Mouse (Mus musculus) cerebellum, postnatal 36 days (tissue): ENCODE results near the gene Mbtps1.

Experiments used
- DNase-seq, 2 experiments: peaks; one replicate each; pipeline ENCODE4 v3.0.0; 2021 to 2022; ENCODE audit warnings: mixed read lengths in 2 of 2

Mbtps1 gene

DNA sequence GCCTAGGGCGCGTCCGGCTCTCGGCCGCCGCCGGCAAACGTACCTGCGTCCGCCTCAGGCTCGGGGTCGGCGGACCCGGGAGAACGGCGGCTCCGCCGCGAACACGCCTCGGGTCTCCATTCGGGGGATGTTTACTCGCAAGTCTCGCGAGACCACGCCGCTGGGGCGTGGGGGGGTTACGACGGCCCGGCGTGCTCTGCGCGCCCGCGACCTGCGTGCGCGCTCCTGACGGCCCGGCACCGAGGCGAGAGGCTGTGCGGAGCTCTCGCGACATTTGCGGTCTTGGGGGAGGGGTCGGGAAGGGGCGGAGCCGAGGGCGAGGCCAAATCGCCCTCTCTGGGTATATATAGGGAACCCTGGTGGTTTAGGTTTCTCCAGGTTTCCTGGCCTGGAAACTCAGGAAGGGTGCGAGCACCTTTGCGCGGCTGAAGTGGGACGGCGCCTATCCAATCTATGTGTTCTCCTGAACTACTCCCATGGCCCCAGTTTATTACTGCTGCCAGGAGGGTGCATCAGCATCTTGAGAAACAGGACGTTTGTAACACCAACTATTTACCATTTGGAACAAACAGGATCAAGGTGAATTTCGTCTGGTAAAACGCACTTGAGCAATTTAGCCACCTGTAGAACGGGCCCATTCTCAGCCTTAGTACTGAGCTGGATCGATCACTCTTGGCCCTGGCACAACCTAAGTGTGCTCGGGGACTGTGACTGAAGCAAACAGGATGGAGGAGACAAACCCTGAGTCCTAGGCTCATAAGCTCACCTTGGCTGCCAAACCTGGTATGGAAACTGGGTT, at the start of gene Mbtps1:
Gene Mbtps1, minus strand, starts transcription at position 133 of the 799 bp plus-strand sequence.
- DNase-seq: peak; percentile 96 to 98

DNA sequence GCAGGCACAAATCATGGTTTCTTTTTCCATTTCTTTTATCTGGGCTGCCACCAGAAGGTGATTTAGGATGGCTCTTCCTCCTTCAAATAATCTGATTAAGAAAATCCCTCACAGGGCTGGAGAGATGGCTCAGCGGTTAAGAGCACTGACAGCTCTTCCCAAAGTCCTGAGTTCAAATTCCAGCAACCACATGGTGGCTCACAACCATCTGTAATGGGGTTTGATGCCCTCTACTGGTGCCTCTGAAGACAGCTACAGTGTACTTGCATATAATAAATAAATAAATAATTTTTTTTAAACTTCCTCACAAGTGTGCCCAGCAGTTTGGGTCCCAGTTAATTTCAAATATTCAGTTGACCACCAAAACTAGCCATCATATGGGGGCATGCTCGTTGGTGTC, 47.7 kb upstream of the Mbtps1 start:
- DNase-seq: no peak

DNA sequence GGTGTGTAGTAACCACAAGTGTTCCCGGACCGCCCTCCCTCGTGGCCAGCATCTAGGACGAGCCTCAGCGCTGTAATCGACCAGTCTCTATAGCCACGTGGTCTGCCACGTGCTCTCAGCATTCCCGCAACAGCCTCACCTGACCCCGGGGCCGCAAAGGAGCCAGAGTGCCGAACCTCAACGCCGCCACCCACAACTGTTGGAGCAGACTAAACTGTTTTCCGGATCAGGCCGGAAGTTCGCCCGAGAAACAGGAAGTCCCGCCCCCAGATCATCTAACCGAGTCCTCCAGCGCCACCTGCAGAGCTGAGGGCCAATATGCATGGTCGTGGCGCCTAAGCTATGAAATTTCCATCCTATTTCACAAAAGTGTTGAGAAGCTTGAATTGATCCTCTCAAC, 46.5 kb upstream of the Mbtps1 start, which contains the start of gene Taf1c:
Gene Taf1c, minus strand, starts transcription at position 227 of the 400 bp plus-strand sequence.
- DNase-seq: peak; percentile 94 to 96

DNA sequence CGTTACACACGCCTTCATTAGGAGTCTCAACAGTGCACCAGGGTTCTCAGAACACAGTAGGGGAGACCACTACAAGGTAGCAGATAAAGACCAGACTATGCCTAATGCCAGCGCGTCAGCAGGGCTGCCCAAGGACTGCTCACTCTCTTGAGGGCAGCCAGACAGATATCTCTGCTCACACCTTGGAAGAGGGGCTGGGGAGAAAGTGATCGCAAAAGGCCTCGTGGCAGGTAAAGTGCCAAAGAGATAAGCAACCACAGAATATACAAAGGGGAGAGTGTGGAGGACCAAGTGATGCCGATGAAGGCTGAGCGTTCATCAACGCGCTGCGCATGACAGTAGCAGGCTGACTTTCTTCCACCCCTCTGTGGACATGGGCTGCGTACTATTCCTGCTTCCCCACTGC, 45.9 kb upstream of the Mbtps1 start:
- DNase-seq: no peak

DNA sequence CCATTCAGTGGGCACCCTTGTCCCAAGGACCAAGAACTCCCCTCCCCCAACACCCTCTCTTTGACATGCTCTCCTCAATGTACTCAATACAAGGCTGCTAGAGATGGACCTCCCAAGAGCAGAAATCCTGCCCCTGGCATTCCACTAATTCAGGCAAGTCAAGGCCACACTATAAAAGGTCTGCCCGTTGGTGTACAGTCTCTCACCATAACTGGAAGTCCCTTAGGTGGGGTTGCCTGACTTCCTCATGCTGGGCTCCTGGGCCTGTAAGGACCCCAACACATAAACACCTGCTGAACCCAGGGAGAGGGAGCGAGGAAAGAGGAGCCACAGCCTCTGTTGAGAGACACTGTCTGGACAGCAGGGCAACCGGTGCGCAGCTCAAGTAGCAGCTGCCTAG, 45.2 kb upstream of the Mbtps1 start:
- no peak for DNase-seq

DNA sequence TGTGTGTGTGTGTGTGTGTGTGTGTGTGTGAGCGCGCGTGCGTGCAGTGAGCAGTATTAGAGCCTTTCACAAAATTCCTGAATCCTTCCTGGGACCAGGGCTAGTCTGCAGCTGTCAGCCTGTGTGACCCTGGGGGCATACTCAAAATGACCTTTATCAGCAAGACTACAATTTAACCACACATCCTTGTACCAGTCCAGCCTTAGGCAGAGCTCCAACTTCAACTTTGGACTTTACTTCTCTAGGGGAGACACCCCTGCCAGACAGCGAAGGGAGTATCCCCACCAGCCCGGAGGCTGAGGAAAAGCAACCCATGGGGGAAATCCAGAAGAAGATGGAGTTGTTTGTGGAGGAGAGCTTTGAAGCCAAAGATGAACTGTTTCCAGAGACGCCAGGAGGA, 32.9 kb upstream of the Mbtps1 start:
- no peak for DNase-seq

DNA sequence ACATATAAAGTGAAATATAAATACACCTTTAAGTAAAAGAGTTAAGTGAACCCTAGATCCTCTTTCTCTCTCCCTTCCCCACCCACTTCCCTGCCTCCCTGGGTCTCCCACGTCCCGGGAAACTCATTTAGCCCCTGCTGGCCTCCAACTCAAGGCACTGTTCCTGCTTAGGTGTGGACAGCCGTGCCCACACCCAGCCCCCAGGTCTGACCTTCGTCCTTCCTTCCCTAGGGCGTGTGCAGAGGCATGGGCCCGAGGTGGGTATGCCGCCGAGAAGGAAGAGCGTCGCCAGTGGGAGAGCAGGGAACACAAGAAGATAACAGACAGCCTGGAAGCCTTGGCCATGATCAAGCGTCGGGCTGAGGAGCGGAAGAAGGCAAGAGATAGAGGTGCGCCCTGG, 31.8 kb upstream of the Mbtps1 start:
- no peak for DNase-seq

DNA sequence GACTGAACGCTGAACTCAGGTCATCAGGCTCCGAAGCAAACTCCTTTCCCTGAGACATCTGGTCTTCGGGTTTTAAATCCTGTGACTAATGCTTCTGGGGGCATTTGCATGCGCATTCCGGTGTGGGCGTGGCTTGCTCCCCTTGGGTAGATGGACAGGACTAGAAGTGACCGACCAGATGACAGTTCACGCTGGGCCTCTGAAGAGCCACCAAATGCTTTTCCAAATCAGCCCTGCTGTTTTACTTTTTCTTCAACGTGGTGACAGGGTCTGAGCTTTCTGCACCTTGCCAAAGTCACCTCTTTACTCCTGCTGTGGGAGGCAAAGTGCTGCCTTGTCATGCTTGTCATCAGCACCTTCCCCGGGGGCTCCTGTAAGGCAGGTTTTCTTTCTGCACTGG, 30.3 kb upstream of the Mbtps1 start:
- no peak for DNase-seq

DNA sequence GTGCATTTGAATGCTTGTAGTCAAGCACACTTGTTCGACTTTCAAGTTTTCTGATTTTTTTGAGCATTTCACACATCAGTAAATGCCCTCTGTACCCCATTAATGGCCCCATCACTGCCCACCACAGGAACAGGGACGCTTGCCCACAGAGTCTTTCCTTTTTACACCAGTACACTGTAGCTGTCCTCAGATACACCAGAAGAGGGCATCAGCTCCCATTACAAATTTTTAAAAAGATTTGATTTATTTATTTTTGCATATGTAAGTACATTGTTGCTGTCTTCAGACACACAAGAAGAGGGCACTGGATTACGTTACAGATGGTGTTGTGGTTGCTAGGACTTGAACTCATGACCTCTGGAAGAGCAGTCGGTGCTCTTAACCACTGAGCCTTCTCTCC, 29.8 kb upstream of the Mbtps1 start:
- no peak for DNase-seq

DNA sequence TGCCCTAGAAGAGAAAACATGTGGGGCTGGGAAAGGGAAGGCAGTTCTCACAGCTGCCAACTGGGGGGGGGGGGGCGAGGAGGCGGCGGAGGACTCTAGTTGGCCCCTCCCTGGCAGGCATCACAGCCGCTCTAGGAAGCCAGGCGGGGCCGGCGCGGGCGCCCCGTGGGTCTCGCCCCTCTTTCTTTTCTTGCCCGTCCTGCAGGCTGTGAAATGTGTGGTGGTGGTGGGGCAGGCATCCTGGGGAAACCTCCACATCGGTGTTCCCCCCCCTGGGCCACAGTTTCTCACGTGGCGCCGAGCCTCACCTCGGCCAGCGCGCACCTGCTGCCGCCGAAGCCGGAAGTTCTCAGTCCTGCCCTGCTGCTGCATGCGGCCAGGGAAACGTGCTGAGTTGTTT, 27.4 kb upstream of the Mbtps1 start:
- DNase-seq: no peak

DNA sequence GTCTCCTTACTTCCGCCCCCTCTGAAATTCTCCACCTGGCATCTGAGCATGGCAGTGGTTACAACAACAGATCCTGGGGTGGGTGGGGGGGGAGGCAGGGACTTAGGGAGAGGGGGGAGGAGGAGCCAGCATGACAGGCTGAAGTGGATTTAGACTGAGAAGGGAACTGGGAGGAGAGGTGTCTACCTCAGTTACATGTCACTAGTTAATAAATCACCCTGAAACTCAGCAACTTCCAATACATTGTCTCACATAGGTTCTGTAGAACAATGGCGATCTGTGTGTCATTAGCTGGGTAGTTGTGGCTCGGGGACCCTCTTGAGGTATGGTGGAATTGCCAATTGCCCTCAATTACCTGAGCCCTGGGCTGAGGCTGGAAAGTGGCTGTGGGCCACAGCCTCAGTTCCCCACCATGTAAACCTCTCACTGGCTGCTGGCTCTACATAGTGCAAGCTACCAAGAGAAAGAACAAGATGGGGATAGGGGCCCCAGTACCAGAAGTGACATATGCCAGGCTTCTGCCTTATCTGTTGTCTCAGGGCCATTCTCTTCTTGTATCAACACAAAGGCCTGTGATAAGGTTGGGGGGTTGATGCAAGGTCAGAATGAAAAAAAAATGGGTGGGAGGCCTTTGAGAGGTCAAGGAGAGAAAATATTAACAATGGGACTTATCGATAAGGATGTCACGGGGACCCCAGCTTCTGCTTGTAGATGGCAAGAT, 22.1 kb upstream of the Mbtps1 start:
- no peak for DNase-seq

DNA sequence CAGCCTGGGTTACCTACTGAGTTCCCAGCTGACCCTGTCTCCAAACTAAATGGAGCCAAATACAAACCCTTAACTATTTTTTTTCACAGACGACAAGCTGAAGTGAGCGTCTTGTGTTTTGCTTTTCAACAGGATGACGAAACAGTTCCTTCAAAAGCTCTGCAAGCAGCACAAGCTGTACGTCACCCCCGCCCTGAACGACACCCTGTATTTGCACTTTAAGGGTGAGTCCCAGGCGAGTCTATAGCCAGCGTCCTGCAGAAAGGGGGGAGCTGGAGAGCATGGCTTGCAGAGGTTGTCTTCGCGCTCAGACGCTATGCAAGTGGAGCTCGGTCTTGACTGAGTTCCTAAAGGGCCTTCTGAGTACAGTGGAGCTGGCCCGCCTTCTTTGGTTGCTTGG, 20.6 kb upstream of the Mbtps1 start:
- no peak for DNase-seq

DNA sequence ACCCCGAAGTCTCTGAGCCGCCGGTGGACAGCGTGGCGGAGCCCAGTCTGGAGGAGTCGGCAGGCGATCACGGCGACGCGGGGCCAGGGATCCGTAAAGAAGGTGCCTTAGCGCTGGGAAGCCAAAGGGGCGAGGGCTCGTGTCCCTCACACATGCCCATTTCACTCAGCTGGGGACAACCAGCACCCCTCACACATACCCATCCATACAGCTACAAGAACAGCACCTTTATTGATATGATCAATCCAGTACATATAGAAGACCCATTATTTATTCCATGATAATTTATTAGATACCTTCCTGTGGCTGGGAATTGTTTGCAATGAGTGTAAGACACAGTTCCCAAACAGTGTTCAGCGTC, 16.8 kb upstream of the Mbtps1 start:
- no peak for DNase-seq

DNA sequence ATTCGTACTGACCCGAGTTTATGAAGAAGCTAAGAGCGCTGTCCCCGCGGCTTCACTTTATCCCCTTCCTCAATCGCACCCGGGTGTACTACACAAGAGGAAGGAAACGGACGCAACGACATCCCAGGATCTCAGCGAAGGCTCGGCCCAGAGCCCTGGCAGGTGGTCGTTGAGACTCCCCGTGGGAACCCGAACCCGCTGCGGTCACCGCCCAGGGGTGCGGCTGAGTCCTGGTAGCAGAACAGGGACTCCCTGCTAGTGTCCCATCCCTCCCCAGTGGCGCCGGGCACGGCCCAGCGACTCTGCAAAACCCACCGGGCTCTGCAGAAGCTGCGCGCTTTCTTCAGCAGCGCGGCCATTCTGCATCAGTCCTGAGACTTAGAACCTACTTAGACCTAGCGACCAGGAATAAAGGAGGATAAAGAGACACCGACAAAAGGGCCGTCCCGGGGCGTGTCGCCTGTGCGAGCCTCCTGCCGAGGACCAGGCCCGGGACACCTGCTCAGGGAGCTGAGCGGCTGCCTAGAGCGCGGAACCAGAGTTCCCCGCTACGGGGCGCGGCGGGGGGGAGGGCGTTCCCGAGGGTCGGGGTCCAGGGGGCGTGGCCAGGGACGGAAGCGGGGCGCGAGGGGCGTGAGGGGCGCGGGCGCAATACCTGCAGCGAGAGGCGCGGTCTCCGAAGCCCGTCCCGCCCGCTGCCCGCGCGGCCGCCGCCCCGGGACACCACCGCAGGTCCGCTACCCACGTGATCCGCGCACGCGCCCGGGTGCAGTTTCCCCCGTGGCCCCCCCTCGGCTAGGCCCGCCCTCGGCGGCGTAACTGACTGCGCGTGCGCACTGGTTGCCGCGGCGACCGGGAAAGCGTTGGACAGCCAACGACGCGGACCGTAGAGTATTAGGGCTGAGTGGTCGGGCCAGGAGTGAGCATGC, 16.2 kb upstream of the Mbtps1 start, which contains the start of the genes Hsdl1 and Dnaaf1:
Gene Hsdl1, minus strand, starts transcription at position 747 of the 929 bp plus-strand sequence.
Gene Dnaaf1, plus strand, starts transcription at position 799 of the 929 bp plus-strand sequence.
- DNase-seq: peak; percentile 96 to 99

DNA sequence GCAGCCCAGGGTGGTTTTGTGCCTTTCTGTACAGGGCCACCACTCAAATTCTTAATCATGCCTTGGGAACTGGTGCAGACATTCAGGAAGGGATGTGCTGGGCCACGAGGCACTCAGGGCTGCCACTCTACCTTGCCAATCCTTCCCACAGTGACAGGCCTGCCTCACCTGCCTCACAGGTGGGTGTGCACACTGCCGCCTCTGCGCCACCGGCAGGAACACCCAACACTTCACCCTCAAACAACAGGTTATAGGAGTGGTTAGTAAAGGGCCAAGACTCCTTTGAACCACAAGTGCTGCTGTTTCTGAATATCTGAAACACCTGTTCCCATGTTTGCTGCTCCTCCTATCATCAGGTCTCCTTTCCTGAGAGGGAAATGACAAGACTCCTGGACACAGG, 13.9 kb upstream of the Mbtps1 start:
- no peak for DNase-seq

DNA sequence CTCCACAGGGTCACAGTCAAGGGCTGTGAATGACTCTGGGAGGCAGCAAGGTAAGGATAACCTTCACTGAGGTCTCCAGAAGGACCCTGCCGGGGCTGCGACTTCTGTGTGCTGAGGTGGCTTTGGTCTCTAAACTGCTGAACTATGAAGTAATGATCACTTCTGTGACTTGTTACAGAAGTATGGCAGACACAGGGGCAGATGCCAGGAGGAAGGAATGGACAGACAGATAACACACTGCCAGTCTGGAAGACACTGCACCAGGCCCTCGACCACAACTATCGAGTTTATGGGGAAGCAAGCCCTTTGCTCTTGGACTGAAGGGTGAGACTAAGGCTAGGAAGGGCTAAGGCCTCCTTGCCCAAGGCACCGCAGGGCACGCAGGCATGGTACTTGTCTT, 12.6 kb upstream of the Mbtps1 start:
- DNase-seq: no peak

DNA sequence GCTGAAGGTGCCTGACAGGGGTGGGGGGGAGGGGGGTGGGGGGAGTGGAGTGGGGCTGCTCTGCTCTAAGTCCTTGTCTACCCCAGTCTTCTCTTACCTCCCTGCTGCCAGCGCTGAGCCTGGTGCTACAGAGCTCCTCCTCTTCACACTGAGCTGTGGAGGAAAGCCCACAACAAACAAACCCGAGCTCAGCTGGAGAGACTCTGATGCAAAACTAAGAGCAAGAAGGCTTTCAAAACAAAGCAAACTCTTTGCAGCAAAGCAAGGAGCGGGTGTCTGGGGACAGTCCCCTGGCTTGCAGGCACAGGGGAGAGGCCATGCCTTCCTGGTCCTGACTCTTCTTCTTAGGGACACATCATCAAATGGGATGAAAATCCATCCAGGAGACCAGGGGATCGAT, 11.3 kb upstream of the Mbtps1 start:
- DNase-seq: no peak

DNA sequence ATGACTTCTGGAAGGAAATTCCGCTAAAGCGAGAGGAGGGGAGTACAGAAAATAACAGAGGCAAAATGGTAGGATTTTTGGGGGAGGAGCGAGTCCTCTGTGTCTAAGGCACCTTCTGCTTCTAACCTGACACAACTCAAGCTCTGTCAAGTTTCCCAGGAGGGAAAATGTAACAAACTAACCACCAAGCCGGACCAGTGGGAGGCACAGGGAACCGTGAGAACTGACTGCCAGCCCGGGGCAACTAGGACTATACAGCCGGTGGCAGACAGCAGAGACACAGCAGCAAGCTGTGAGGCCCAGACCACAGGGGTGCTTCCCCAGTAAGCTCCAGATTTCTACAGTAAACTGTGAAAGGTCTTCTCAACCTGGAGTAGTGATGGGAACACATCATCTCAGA, 10.4 kb upstream of the Mbtps1 start:
- DNase-seq: no peak

DNA sequence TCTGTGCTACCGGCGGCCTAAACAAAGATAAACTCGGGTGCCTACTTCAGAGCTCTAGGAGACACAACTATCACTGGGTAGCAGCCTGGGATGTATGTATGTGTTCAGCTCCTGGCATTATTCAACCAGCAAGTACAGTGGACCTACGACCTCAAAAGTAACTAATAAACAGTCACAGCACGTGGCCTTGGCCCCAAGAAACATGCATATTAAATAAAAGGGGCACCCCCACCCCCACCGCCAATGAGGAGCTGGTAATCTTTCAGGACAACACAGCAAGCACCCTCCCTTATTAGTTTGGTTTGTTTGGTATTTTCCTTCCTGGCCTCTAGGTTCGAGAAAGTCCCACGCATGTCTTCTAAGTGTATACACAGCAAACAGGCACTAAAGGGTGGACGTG, 9.7 kb upstream of the Mbtps1 start:
- DNase-seq: no peak

DNA sequence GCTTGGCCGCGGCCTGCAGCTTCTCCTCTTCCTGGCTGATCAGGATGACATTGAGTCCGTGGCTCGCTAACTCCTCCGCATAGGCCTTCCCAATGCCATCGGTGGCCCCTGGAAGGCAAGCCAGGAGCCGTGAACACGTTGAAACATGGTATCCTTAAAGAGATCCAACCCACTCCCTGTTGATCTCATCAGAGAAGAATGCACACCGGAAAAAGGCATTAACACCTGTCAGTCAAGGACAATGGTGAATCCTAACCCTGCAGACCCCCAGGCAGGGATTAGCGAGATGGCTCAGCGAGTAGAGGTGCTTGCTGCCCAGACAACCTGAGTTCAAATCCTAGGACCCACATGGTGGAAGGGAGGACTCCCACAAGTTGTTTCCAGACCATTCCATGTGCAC, 7.8 kb upstream of the Mbtps1 start:
- DNase-seq: no peak

DNA sequence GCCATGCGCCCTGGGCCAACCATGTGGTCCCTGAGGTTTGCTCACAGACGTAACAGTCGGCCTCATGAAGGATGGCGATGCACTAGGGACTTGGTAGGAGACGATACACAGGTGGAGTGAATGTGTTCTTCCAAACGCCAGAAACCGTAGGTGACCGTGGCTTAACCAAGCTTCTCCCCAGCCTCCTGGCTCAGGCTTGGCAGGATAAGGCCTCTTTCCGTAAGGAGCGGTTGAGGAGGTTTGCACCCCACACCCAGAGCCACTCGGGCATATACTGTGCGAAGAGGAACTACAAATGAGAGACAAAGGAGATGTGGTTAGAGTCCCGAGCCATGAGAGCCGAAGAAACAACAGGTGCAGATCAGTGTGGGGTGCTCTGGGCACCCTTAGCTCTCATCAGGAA, 5.3 kb upstream of the Mbtps1 start:
- DNase-seq: peak; percentile 14 to 28

DNA sequence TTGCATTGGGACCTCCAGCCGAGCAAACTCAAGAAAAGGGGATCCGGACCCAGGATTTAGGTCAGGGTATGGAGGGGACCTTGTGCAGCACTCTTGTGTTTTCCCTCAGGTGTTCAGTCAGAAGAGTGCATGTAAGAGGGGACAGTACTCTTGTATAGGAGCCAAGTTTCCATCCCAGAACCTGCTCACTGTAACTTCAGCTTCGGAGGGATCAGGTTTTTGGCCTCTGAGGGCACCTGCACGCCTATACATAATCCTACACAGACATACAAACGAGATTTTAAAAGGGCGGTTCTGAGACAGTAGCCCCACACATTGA, 826 bp upstream of the Mbtps1 start:
- no peak for DNase-seq
